11 mouse cellular contexts compared by ENCODE assay signal in genomic region chr2:35397096-35397495, GRCm38 (mm10). TPM values are rescaled to one million over a fixed set of nuclear protein-coding genes. Genes with fewer than 3 reads are reported as not detected.
DNase-seq lines count a peak whose midpoint lies in the region; ATAC-seq lines count a peak whose summit lies in the region.
"Had no signal": no experiment of that assay in that cellular context is flagged by ENCODE, and none has a peak within 500 bp of the region (broad histone marks: within the 10 kb centered on the region; RNA-seq: fewer than 3 reads in every experiment).

TSS of gene 4930402F06Rik (minus strand) at chr2:35397175.

- 53% methylated on average over 5 of the region's 5 CpGs for WGBS in hindbrain, embryonic 14.5 days
- WGBS in hindbrain, embryonic 11.5 days = 72% methylated on average over 5 of the region's 5 CpGs
- 53% methylated on average over 5 of the region's 5 CpGs for WGBS in midbrain, embryonic 16.5 days

- H3K9ac ChIP-seq in hindbrain, embryonic 14.5 days = no peak within 1 kb of the TSS
- no peak within 1 kb of the TSS for H3K9ac ChIP-seq in hindbrain, embryonic 11.5 days (ENCODE audit: low read depth, low read length)
- no peak within 1 kb of the TSS for H3K9ac ChIP-seq in midbrain, embryonic 16.5 days (ENCODE audit: low read depth, low read length)
- H3K9ac ChIP-seq: liver, embryonic 14.5 days had no signal

- DNase-seq in hindbrain, embryonic 14.5 days (ENCODE audit: low spot score) = peak; percentile 25
- DNase-seq in hindbrain, embryonic 11.5 days (ENCODE audit: low spot score) = no peak
- peak; percentile 58 for DNase-seq in brain, adult 2 months (ENCODE audit: low read depth, low spot score)
- peak; percentile 46 to 52 for DNase-seq in frontal cortex, postnatal 36 days (ENCODE audit: low spot score in 2 of 2)
- no peak for DNase-seq in adrenal gland, postnatal 14 days
- no peak for DNase-seq in adrenal gland, postnatal 36 days

- H3K4me3 ChIP-seq in hindbrain, embryonic 14.5 days (replicated peaks; ENCODE audit: low read length) = no peak within 1 kb of the TSS
- no peak within 1 kb of the TSS for H3K4me3 ChIP-seq in hindbrain, embryonic 11.5 days (ENCODE audit: low read depth, low read length)
- H3K4me3 ChIP-seq in midbrain, embryonic 16.5 days (ENCODE audit: low read depth, low read length) = no peak within 1 kb of the TSS

- H3K27me3 ChIP-seq in hindbrain, embryonic 14.5 days (ENCODE audit: control insufficient read depth, insufficient read depth, low read length) = no peaks in the 10 kb centered on the region
- no peaks in the 10 kb centered on the region for H3K27me3 ChIP-seq in hindbrain, embryonic 11.5 days (ENCODE audit: control insufficient read depth, insufficient read depth, low read length)
- no peaks in the 10 kb centered on the region for H3K27me3 ChIP-seq in midbrain, embryonic 16.5 days (ENCODE audit: control insufficient read depth, insufficient read depth, low read depth, low read length)
- H3K27me3 ChIP-seq: Patski had no signal

- H3K27ac ChIP-seq in hindbrain, embryonic 14.5 days = no peak within 1 kb of the TSS
- H3K27ac ChIP-seq in hindbrain, embryonic 11.5 days (ENCODE audit: low read depth, low read length) = no peak within 1 kb of the TSS
- H3K27ac ChIP-seq in midbrain, embryonic 16.5 days (ENCODE audit: low read length) = no peak within 1 kb of the TSS
- H3K27ac ChIP-seq: liver, embryonic 14.5 days had no signal

- H3K4me2 ChIP-seq in hindbrain, embryonic 14.5 days (replicated peaks) = no peak within 1 kb of the TSS
- no peak within 1 kb of the TSS for H3K4me2 ChIP-seq in hindbrain, embryonic 11.5 days (replicated peaks; ENCODE audit: low read depth, low read length)
- no peak within 1 kb of the TSS for H3K4me2 ChIP-seq in midbrain, embryonic 16.5 days (ENCODE audit: low read length)

- no peaks in the 10 kb centered on the region for H3K9me3 ChIP-seq in hindbrain, embryonic 14.5 days (ENCODE audit: control insufficient read depth, low read length)
- H3K9me3 ChIP-seq in hindbrain, embryonic 11.5 days (ENCODE audit: control insufficient read depth, low read length) = no peaks in the 10 kb centered on the region
- H3K9me3 ChIP-seq in midbrain, embryonic 16.5 days (replicated peaks; ENCODE audit: control insufficient read depth, low read length, poor library complexity, severe bottlenecking) = no peaks in the 10 kb centered on the region

- ATAC-seq in hindbrain, embryonic 14.5 days (ENCODE audit: low FRiP score) = no peak; the same call in 1 of the 2 replicates
- ATAC-seq in hindbrain, embryonic 11.5 days (ENCODE audit: low FRiP score) = no peak
- ATAC-seq in midbrain, embryonic 16.5 days = peak; percentile 62; the same call in 1 of the 2 replicates
- no peak for ATAC-seq in monocyte, adult 5-6 weeks (replicated peaks; ENCODE audit: insufficient number of reproducible peaks, low FRiP score, low TSS enrichment, poor library complexity, severe bottlenecking)
- ATAC-seq: Patski had no signal

- no peaks in the 10 kb centered on the region for H3K36me3 ChIP-seq in hindbrain, embryonic 14.5 days (replicated peaks; ENCODE audit: control insufficient read depth, insufficient read depth)
- H3K36me3 ChIP-seq in hindbrain, embryonic 11.5 days (ENCODE audit: control insufficient read depth, insufficient read depth, low read length) = no peaks in the 10 kb centered on the region
- no peaks in the 10 kb centered on the region for H3K36me3 ChIP-seq in midbrain, embryonic 16.5 days (ENCODE audit: control insufficient read depth, insufficient read depth, low read length)

- no peaks in the 10 kb centered on the region for H3K4me1 ChIP-seq in hindbrain, embryonic 14.5 days (replicated peaks; ENCODE audit: control insufficient read depth, insufficient read depth, low read length)
- no peaks in the 10 kb centered on the region for H3K4me1 ChIP-seq in hindbrain, embryonic 11.5 days (replicated peaks; ENCODE audit: control insufficient read depth, insufficient read depth, low read length)
- no peaks in the 10 kb centered on the region for H3K4me1 ChIP-seq in midbrain, embryonic 16.5 days (ENCODE audit: control insufficient read depth, insufficient read depth, low read length)

RNA-seq across cellular contexts. Expression of gene 4930402F06Rik, which starts in this region (rescaled TPM):
- not detected in 2 replicates for polyA plus RNA-seq in hindbrain, embryonic 14.5 days (2014; fragmentation: Nextera tagmentation; extraction: Ambion mirVana)
- not detected in 2 replicates for polyA plus RNA-seq in hindbrain, embryonic 11.5 days (2014; fragmentation: Nextera tagmentation; extraction: Ambion mirVana)
- polyA plus RNA-seq in midbrain, embryonic 16.5 days (2015; fragmentation: Nextera tagmentation; extraction: Ambion mirVana) = not detected in 2 replicates
- total RNA-seq in adrenal gland, postnatal 14 days (2021) = not detected in 2 replicates
- total RNA-seq in monocyte, adult 5-6 weeks (2017) = not detected in 3 replicates
- total RNA-seq in adrenal gland, postnatal 36 days (2021) = not detected
- total RNA-seq: heart, adult 8-10 months had no signal
- polyA plus RNA-seq: liver, embryonic 14.5 days; Patski had no signal

Comparison
In these comparisons a context has a peak if more than half of its experiments do, and no peak if none do; other contexts are left out.
1. Peak in DNase-seq in hindbrain, embryonic 14.5 days; RNA of the gene not detected or under 1 TPM.
2. Peak in ATAC-seq in midbrain, embryonic 16.5 days; RNA of the gene not detected or under 1 TPM.
3. DNase-seq: peak in brain, adult 2 months (single experiment) and frontal cortex, postnatal 36 days (2 of 2); none in hindbrain, embryonic 11.5 days (single experiment), adrenal gland, postnatal 14 days (single experiment) and adrenal gland, postnatal 36 days (0 of 2).